Mouse (Mus musculus): ENCODE measurements around the gene Igf1. TPM values are rescaled to one million over a fixed set of nuclear protein-coding genes. Genes with fewer than 3 reads are reported as not detected.

The Igf1 gene
- polyA plus RNA-seq, 1 experiment from 2014 or later = 10.4 TPM

DNA sequence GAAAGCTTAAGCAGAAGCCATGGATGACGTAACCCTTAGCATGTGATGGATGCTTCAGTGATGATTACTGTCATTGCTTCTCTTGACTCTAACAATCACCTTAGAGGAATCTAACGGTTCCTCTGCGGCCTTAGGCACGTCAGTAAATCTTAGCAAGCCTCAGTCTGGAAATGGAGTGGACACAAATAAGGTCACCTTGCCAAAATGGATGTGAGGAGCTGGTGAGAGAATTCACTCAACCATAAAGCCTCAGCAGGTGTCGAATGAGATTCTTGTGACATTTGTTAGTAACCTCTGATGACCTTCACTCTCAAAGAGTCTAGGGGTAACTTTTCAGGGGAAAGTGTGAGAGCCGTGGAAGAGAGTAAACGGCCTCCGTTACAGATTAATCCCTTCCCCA, 68.5 kb downstream of the Igf1 start:
- no peak overlapping the region for H3K4me2 ChIP-seq (ENCODE audit: low read length)
- DNase-seq = peak; percentile 4
- ATAC-seq (ENCODE audit: low FRiP score, low TSS enrichment) = no peak
- no peak overlapping the region; the same call in 1 of the 2 replicates for H3K27ac ChIP-seq (replicated peaks; ENCODE audit: low read depth, low read length)
- no peaks in the 10 kb centered on the region for H3K9me3 ChIP-seq (ENCODE audit: control insufficient read depth, low read length)
- no peaks in the 10 kb centered on the region for H3K27me3 ChIP-seq (ENCODE audit: control insufficient read depth, insufficient read depth, low read length)
- 0 out of 2 replicates have a peak, but pooled peaks cover 8% of the 10 kb centered on the region for H3K4me1 ChIP-seq (ENCODE audit: control insufficient read depth, insufficient read depth, low read length)
- no peaks in the 10 kb centered on the region for H3K36me3 ChIP-seq (ENCODE audit: control insufficient read depth, insufficient read depth, low read length)
- H3K4me3 ChIP-seq (replicated peaks; ENCODE audit: low read depth, low read length) = no peak overlapping the region
- WGBS = 35% methylated on average over 8 of the region's 8 CpGs
- no peak overlapping the region for H3K9ac ChIP-seq (replicated peaks; ENCODE audit: low read length)

DNA sequence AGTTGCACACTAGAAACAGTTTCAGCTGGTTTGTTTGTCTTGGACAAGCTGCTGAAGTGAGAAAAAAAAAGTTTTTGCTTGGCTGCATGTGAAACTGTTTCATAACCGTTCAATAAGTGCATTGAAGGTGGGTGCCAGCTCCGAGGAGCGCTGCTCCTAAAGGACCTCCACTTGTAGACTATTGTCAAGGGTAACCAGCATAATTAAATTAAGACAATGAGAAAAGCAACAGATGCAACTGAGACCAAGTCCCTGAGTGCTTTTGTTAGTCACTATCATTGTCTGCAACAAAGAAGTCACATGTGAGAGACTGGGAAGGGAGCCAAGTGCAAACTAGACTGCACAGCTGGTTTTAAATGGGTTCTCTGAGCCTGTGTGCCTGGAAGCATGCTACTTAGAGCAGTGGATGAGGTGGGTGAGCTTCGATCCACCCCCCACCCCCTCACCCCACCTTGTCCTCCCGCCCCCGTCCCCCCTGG, 69.1 kb downstream of the Igf1 start:
- Histone ChIP-seq H3K36me3 (ENCODE audit: control insufficient read depth, insufficient read depth, low read length) (no peaks in the 10 kb centered on the region), H3K9me3 (ENCODE audit: control insufficient read depth, low read length) (no peaks in the 10 kb centered on the region), H3K9ac (replicated peaks; ENCODE audit: low read length) (no peak overlapping the region), H3K27me3 (ENCODE audit: control insufficient read depth, insufficient read depth, low read length) (no peaks in the 10 kb centered on the region), H3K4me1 (ENCODE audit: control insufficient read depth, insufficient read depth, low read length) (0 out of 2 replicates have a peak, but pooled peaks cover 8% of the 10 kb centered on the region), H3K4me3 (replicated peaks; ENCODE audit: low read depth, low read length) (no peak overlapping the region), H3K4me2 (ENCODE audit: low read length) (no peak overlapping the region), H3K27ac (replicated peaks; ENCODE audit: low read depth, low read length) (0 out of 2 replicates have a peak overlapping the region, but pooled peaks have one; percentile 2)
- DNase-seq (peak; percentile 84), ATAC-seq (ENCODE audit: low FRiP score, low TSS enrichment) (peak; percentile 87)
- WGBS = 9% methylated on average over 6 of the region's 6 CpGs

DNA sequence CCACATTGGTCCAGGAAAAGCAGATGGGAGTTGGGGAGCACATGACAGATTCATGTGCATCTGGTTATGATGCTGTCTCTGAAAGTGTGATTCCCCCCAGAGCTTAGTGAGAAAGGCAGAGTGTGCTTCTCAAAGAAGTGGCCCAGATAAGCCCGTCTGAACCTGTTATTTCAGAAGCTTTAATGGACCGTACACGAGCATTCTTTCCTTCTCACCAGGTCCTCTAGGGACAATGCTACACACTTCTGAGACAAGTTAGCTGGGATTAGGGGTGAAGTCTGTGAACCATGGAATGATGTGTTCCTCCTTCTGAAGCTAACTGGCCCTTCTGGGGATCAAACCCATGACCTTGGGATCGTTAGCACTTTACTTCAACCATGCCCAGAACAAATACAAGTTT, 90.1 kb downstream of the Igf1 start:
- Histone ChIP-seq H3K4me1 (ENCODE audit: control insufficient read depth, insufficient read depth, low read length) (no peaks in the 10 kb centered on the region), H3K36me3 (ENCODE audit: control insufficient read depth, insufficient read depth, low read length) (no peaks in the 10 kb centered on the region), H3K27ac (replicated peaks; ENCODE audit: low read depth, low read length) (no peak overlapping the region), H3K9ac (replicated peaks; ENCODE audit: low read length) (no peak overlapping the region), H3K9me3 (ENCODE audit: control insufficient read depth, low read length) (no peaks in the 10 kb centered on the region), H3K27me3 (ENCODE audit: control insufficient read depth, insufficient read depth, low read length) (no peaks in the 10 kb centered on the region), H3K4me3 (replicated peaks; ENCODE audit: low read depth, low read length) (no peak overlapping the region), H3K4me2 (ENCODE audit: low read length) (no peak overlapping the region)
- 65% methylated on average over 4 of the region's 4 CpGs for WGBS
- ATAC-seq (ENCODE audit: low FRiP score, low TSS enrichment) = no peak
- no peak for DNase-seq

DNA sequence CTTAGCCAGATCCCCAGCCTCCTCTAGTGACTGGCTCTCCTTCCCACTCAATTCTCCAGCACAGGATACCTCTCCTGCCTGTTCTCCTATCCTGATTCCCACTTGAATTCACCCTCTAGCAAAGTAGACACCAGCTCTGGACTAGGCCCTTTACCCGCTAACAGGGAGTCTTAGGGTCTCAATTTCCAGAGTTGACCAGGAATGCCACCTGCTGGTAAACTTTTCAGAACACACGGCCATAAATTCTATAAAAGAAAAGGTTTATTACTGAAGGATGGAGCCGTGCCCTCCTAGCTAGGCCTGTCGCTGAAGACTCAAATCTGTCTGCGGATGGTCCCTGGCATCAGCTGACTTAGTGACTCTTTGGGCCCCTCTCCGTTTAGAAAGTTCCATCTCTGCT, 113.5 kb downstream of the Igf1 start:
- no peak overlapping the region for H3K9ac ChIP-seq (replicated peaks; ENCODE audit: low read length)
- no peak overlapping the region for H3K4me2 ChIP-seq (ENCODE audit: low read length)
- WGBS = 78% methylated on average over 6 of the region's 6 CpGs
- no peak for ATAC-seq (ENCODE audit: low FRiP score, low TSS enrichment)
- H3K4me3 ChIP-seq (replicated peaks; ENCODE audit: low read depth, low read length) = no peak overlapping the region
- H3K36me3 ChIP-seq (ENCODE audit: control insufficient read depth, insufficient read depth, low read length) = no peaks in the 10 kb centered on the region
- no peaks in the 10 kb centered on the region for H3K27me3 ChIP-seq (ENCODE audit: control insufficient read depth, insufficient read depth, low read length)
- no peaks in the 10 kb centered on the region for H3K9me3 ChIP-seq (ENCODE audit: control insufficient read depth, low read length)
- no peaks in the 10 kb centered on the region for H3K4me1 ChIP-seq (ENCODE audit: control insufficient read depth, insufficient read depth, low read length)
- H3K27ac ChIP-seq (replicated peaks; ENCODE audit: low read depth, low read length) = no peak overlapping the region
- DNase-seq = peak; percentile 31

DNA sequence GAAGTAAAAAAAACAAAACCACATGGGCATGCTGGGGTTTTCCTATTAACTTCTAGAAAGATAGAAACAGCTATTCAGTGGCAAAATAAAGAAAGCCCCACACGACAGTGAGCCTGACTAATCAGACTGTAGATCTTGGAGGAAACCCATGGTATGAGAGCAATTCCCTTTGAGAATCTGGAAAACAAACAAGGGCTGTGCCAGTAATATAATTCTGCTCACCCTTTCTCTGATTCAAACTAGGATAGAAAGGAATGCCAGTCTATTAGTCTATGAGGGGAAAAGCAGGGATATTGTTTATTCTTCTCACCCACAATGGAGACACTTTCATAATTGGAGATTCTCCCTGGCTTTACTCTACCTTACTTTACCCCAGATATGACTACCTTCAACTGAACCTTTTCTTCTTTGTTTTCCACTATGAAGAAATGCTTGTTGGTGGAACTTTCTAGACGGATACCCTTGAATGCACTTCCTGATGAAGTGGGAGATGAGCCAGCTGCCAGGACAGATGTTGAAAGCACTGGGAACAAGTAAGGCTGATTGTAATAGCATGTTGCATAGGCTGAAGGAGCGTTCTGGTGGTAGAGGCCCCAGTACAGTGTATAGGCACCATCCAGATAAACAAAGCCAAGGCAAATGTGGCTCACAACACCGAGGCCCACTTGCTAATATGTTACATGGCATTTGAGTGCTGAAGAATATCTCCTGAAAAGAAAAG, 116.0 kb downstream of the Igf1 start:
- H3K27ac ChIP-seq (replicated peaks; ENCODE audit: low read depth, low read length) = no peak overlapping the region
- WGBS = 76% methylated on average over 4 of the region's 4 CpGs
- ATAC-seq (ENCODE audit: low FRiP score, low TSS enrichment) (no peak), DNase-seq (no peak)
- no peaks in the 10 kb centered on the region for H3K4me1 ChIP-seq (ENCODE audit: control insufficient read depth, insufficient read depth, low read length)
- no peak overlapping the region for H3K9ac ChIP-seq (replicated peaks; ENCODE audit: low read length)
- no peak overlapping the region for H3K4me3 ChIP-seq (replicated peaks; ENCODE audit: low read depth, low read length)
- H3K9me3 ChIP-seq (ENCODE audit: control insufficient read depth, low read length) = no peaks in the 10 kb centered on the region
- H3K4me2 ChIP-seq (ENCODE audit: low read length) = no peak overlapping the region
- H3K27me3 ChIP-seq (ENCODE audit: control insufficient read depth, insufficient read depth, low read length) = no peaks in the 10 kb centered on the region
- H3K36me3 ChIP-seq (ENCODE audit: control insufficient read depth, insufficient read depth, low read length) = no peaks in the 10 kb centered on the region

DNA sequence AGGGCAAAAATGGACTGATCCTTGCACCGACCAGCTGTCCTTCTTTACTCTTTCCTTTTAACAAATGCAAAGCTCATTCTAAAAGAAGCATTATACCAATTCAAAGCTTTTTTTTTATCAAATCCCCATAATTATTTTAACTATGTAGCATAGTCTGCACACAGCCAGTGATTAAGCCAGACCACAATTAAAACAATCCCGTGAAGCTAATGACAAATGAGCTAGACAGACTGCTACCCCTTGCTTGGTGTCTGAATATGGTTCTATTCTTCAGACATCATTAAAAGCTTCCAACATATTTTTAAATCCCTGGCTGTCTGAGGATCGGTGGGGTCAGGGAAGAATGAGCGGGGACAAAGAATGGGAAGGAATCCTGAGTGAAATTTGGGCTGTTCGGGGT, 127.3 kb downstream of the Igf1 start:
- ATAC-seq (ENCODE audit: low FRiP score, low TSS enrichment) (no peak), DNase-seq (no peak)
- H3K9me3 ChIP-seq (ENCODE audit: control insufficient read depth, low read length) = no peaks in the 10 kb centered on the region
- no peak overlapping the region for H3K9ac ChIP-seq (replicated peaks; ENCODE audit: low read length)
- H3K4me2 ChIP-seq (ENCODE audit: low read length) = no peak overlapping the region
- WGBS = 50% methylated on average over 5 of the region's 5 CpGs
- no peaks in the 10 kb centered on the region for H3K36me3 ChIP-seq (ENCODE audit: control insufficient read depth, insufficient read depth, low read length)
- H3K4me3 ChIP-seq (replicated peaks; ENCODE audit: low read depth, low read length) = no peak overlapping the region
- no peak overlapping the region for H3K27ac ChIP-seq (replicated peaks; ENCODE audit: low read depth, low read length)
- no peaks in the 10 kb centered on the region for H3K27me3 ChIP-seq (ENCODE audit: control insufficient read depth, insufficient read depth, low read length)
- H3K4me1 ChIP-seq (ENCODE audit: control insufficient read depth, insufficient read depth, low read length) = no peaks in the 10 kb centered on the region

DNA sequence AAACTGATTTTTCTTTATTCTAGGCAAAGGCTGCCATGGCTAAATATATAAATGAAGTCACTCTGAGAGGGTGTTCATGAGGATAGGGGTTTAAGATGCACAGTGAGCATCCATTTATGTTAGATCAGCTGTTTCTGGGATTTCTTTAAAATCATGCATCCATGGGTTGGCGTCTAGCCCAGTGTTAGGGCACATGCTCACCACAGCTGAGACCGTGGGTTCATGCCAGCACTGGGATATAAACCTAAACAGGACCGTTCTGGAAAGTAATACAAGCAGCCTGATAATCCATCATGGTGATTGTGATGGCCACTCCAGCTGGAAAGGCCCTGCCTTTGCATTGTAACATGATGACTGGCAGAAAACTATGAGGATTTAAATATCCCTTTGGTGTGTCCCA, 128.1 kb downstream of the Igf1 start:
- no peak for ATAC-seq (ENCODE audit: low FRiP score, low TSS enrichment)
- Histone ChIP-seq H3K27ac (replicated peaks; ENCODE audit: low read depth, low read length) (no peak overlapping the region), H3K9ac (replicated peaks; ENCODE audit: low read length) (no peak overlapping the region), H3K36me3 (ENCODE audit: control insufficient read depth, insufficient read depth, low read length) (no peaks in the 10 kb centered on the region), H3K9me3 (ENCODE audit: control insufficient read depth, low read length) (no peaks in the 10 kb centered on the region), H3K4me1 (ENCODE audit: control insufficient read depth, insufficient read depth, low read length) (no peaks in the 10 kb centered on the region), H3K4me3 (replicated peaks; ENCODE audit: low read depth, low read length) (no peak overlapping the region), H3K27me3 (ENCODE audit: control insufficient read depth, insufficient read depth, low read length) (no peaks in the 10 kb centered on the region), H3K4me2 (ENCODE audit: low read length) (no peak overlapping the region)
- DNase-seq = peak; percentile 14
- 72% methylated on average over 3 of the region's 3 CpGs for WGBS

Other genes with a start within 250 kb of the Igf1 start
- 1.00 TPM in 1 of 2 replicates, not detected in the other for gene Pmch, start 232.8 kb downstream of the Igf1 start, polyA plus RNA-seq (2014; fragmentation: Nextera tagmentation; extraction: Ambion mirVana)